Mouse (Mus musculus) megakaryocyte, embryonic 14.5 days (primary cell): Measurements from ENCODE around the gene Foxo3. TPM values are rescaled to one million over a fixed set of nuclear protein-coding genes. Genes with fewer than 3 reads are reported as not detected.

Experiments used
- H3K27me3 ChIP-seq: replicated peaks from 2 replicates; pipeline ENCODE3; 2012; ENCODE audit warnings: inconsistent platforms
- H3K36me3 ChIP-seq: replicated peaks from 2 replicates; pipeline ENCODE3; 2012; ENCODE audit warnings: low read length, inconsistent platforms, mixed read lengths
- H3K4me1 ChIP-seq: 2 replicates; pipeline ENCODE4 v1.6.1; 2012; ENCODE audit warnings: inconsistent platforms
- H3K4me3 ChIP-seq: replicated peaks from 2 replicates; pipeline ENCODE3; 2012; ENCODE audit warnings: moderate library complexity, mild to moderate bottlenecking, inconsistent platforms
- H3K9me3 ChIP-seq: 2 replicates; pipeline ENCODE4 v1.6.1; 2012; ENCODE audit warnings: inconsistent platforms
- FLI1 ChIP-seq: IDR thresholded peaks from 2 replicates; pipeline ENCODE4 v1.6.1; 2012; ENCODE audit warnings: low read length, inconsistent platforms, mixed read lengths
- GATA1 ChIP-seq: IDR thresholded peaks from 3 replicates; pipeline ENCODE4 v1.6.1; 2012; ENCODE audit warnings: mixed read lengths, low read length, inconsistent platforms, borderline replicate concordance
- polyA plus RNA-seq: library from polyadenylated mRNA; stranded (reverse); fragments of >175 nt; gene quantifications from 2 replicates; pipeline ENCODE4 v1.2.3, GENCODE M21; 2012; ENCODE audit warnings: low replicate concordance; ENCODE audit not compliant: insufficient read depth

The Foxo3 gene
- polyA plus RNA-seq, 1 experiment, result 14.8 TPM

GRCm38 (mm10) chr10:42257985-42258384, 18.6 kb downstream of the Foxo3 start:
- Histone ChIP-seq H3K4me3 (no peak overlapping the region), H3K9me3 (no peaks in the 10 kb centered on the region), H3K36me3 (peaks cover 98% of the 10 kb centered on the region), H3K27me3 (no peaks in the 10 kb centered on the region), H3K4me1 (peaks cover 95% of the 10 kb centered on the region)
- TF ChIP-seq GATA1 (no peak), FLI1 (no peak)

GRCm38 (mm10) chr10:42254788-42255187, 21.8 kb downstream of the Foxo3 start:
- no peaks in the 10 kb centered on the region for H3K9me3 ChIP-seq
- peaks cover 95% of the 10 kb centered on the region for H3K4me1 ChIP-seq
- no peaks in the 10 kb centered on the region for H3K27me3 ChIP-seq
- TF ChIP-seq FLI1, result no peak
- no peak for TF ChIP-seq GATA1
- H3K36me3 ChIP-seq, result peaks cover 88% of the 10 kb centered on the region
- no peak overlapping the region for H3K4me3 ChIP-seq

- H3K9me3 ChIP-seq, result no peaks in the 10 kb centered on the region
- peaks cover 97% of the 10 kb centered on the region for H3K4me1 ChIP-seq
- peaks cover 88% of the 10 kb centered on the region for H3K36me3 ChIP-seq
- H3K27me3 ChIP-seq, result no peaks in the 10 kb centered on the region
- TF ChIP-seq GATA1 (no peak), FLI1 (no peak)
- peak overlapping the region; percentile 82 for H3K4me3 ChIP-seq
Observed at GRCm38 (mm10) chr10:42251749-42252323, 24.7 kb downstream of the Foxo3 start.

- H3K4me3 ChIP-seq, result peak overlapping the region; percentile 46
- no peaks in the 10 kb centered on the region for H3K9me3 ChIP-seq
- no peaks in the 10 kb centered on the region for H3K27me3 ChIP-seq
- TF ChIP-seq GATA1 (no peak), FLI1 (no peak)
- H3K36me3 ChIP-seq, result peaks cover 87% of the 10 kb centered on the region
- H3K4me1 ChIP-seq, result peaks cover 97% of the 10 kb centered on the region
Observed at GRCm38 (mm10) chr10:42251203-42251602, 25.4 kb downstream of the Foxo3 start.

GRCm38 (mm10) chr10:42249965-42250364, 26.6 kb downstream of the Foxo3 start:
- Histone ChIP-seq H3K27me3 (no peaks in the 10 kb centered on the region), H3K9me3 (no peaks in the 10 kb centered on the region), H3K4me1 (peaks cover 97% of the 10 kb centered on the region), H3K4me3 (no peak overlapping the region), H3K36me3 (peaks cover 84% of the 10 kb centered on the region)
- no peak for TF ChIP-seq GATA1
- TF ChIP-seq FLI1, result no peak

GRCm38 (mm10) chr10:42248644-42249043, 27.9 kb downstream of the Foxo3 start:
- Histone ChIP-seq H3K36me3 (peaks cover 78% of the 10 kb centered on the region), H3K27me3 (no peaks in the 10 kb centered on the region), H3K4me3 (peak overlapping the region; percentile 68), H3K4me1 (peaks cover 97% of the 10 kb centered on the region), H3K9me3 (no peaks in the 10 kb centered on the region)
- TF ChIP-seq GATA1 (no peak), FLI1 (no peak)

GRCm38 (mm10) chr10:42248156-42248555, 28.4 kb downstream of the Foxo3 start:
- TF ChIP-seq GATA1, result no peak
- no peak for TF ChIP-seq FLI1
- Histone ChIP-seq H3K27me3 (no peaks in the 10 kb centered on the region), H3K36me3 (peaks cover 78% of the 10 kb centered on the region), H3K4me3 (no peak overlapping the region), H3K4me1 (peaks cover 97% of the 10 kb centered on the region), H3K9me3 (no peaks in the 10 kb centered on the region)

- peaks cover 100% of the 10 kb centered on the region for H3K4me1 ChIP-seq
Observed at GRCm38 (mm10) chr10:42247125-42247816, 29.3 kb downstream of the Foxo3 start.

GRCm38 (mm10) chr10:42246483-42246882, 30.1 kb downstream of the Foxo3 start:
- H3K4me1 ChIP-seq, result peaks cover 100% of the 10 kb centered on the region
- no peaks in the 10 kb centered on the region for H3K9me3 ChIP-seq
- TF ChIP-seq GATA1 (no peak), FLI1 (no peak)
- H3K27me3 ChIP-seq, result no peaks in the 10 kb centered on the region
- peak overlapping the region; percentile 82 for H3K4me3 ChIP-seq
- peaks cover 81% of the 10 kb centered on the region for H3K36me3 ChIP-seq

More at GRCm38 (mm10) chr10:42247125-42247816, 29.3 kb downstream of the Foxo3 start:
- TF ChIP-seq GATA1 (no peak), FLI1 (no peak)
- peak overlapping the region; percentile 63 for H3K4me3 ChIP-seq
- H3K27me3 ChIP-seq, result no peaks in the 10 kb centered on the region
- peaks cover 79% of the 10 kb centered on the region for H3K36me3 ChIP-seq
- H3K9me3 ChIP-seq, result no peaks in the 10 kb centered on the region

- TF ChIP-seq FLI1, result no peak
- no peak for TF ChIP-seq GATA1
- Histone ChIP-seq H3K9me3 (no peaks in the 10 kb centered on the region), H3K27me3 (no peaks in the 10 kb centered on the region), H3K4me3 (no peak overlapping the region), H3K36me3 (peaks cover 81% of the 10 kb centered on the region), H3K4me1 (peaks cover 100% of the 10 kb centered on the region)
Observed at GRCm38 (mm10) chr10:42245636-42246035, 30.9 kb downstream of the Foxo3 start.

- Histone ChIP-seq H3K36me3 (peaks cover 83% of the 10 kb centered on the region), H3K4me1 (peaks cover 100% of the 10 kb centered on the region)
Observed at GRCm38 (mm10) chr10:42245256-42245601, 31.3 kb downstream of the Foxo3 start.

More at GRCm38 (mm10) chr10:42245256-42245601, 31.3 kb downstream of the Foxo3 start:
- no peaks in the 10 kb centered on the region for H3K9me3 ChIP-seq
- TF ChIP-seq GATA1 (no peak), FLI1 (no peak)
- no peaks in the 10 kb centered on the region for H3K27me3 ChIP-seq
- peak overlapping the region; percentile 80 for H3K4me3 ChIP-seq
